Mouse (Mus musculus) kidney, postnatal 10 days (tissue): ENCODE measurements around the gene Zbtb20.

ENCODE experiments used
- DNase-seq: peaks from one replicate; pipeline ENCODE4 v3.0.0; 2021; ENCODE audit warnings: mixed read lengths

Gene Zbtb20

GRCm38 (mm10) chr16:43080923-43081702 lies 205.4 kb downstream of the Zbtb20 start:
- no peak for DNase-seq

GRCm38 (mm10) chr16:43081995-43082394 lies 206.3 kb downstream of the Zbtb20 start:
- no peak for DNase-seq

GRCm38 (mm10) chr16:43082801-43083200 lies 207.1 kb downstream of the Zbtb20 start:
- DNase-seq, result no peak

GRCm38 (mm10) chr16:43090188-43090587 lies 214.5 kb downstream of the Zbtb20 start:
- DNase-seq, result no peak

GRCm38 (mm10) chr16:43094161-43094560 lies 218.5 kb downstream of the Zbtb20 start:
- no peak for DNase-seq

GRCm38 (mm10) chr16:43094756-43095155 lies 219.1 kb downstream of the Zbtb20 start:
- DNase-seq, result no peak

- DNase-seq, result no peak
These were observed 220.4 kb downstream of the Zbtb20 start for GRCm38 (mm10) chr16:43096040-43096439.

- no peak for DNase-seq
These were observed 222.5 kb downstream of the Zbtb20 start for GRCm38 (mm10) chr16:43098153-43098552.

- DNase-seq, result no peak
These were observed 223.0 kb downstream of the Zbtb20 start for GRCm38 (mm10) chr16:43098666-43099065.

GRCm38 (mm10) chr16:43111288-43111687 lies 235.6 kb downstream of the Zbtb20 start:
- DNase-seq, result no peak

- DNase-seq, result no peak
These were observed 238.3 kb downstream of the Zbtb20 start for GRCm38 (mm10) chr16:43113968-43114367.

- no peak for DNase-seq
These were observed 254.3 kb downstream of the Zbtb20 start for GRCm38 (mm10) chr16:43129966-43130365.

- no peak for DNase-seq
These were observed 254.9 kb downstream of the Zbtb20 start for GRCm38 (mm10) chr16:43130583-43130982.

GRCm38 (mm10) chr16:43131077-43131476 lies 255.4 kb downstream of the Zbtb20 start:
- DNase-seq, result no peak

- DNase-seq, result peak; percentile 23
These were observed 292.8 kb downstream of the Zbtb20 start for GRCm38 (mm10) chr16:43168506-43168905.

GRCm38 (mm10) chr16:43169273-43169905 lies 293.7 kb downstream of the Zbtb20 start:
- DNase-seq, result no peak

- no peak for DNase-seq
These were observed 296.5 kb downstream of the Zbtb20 start for GRCm38 (mm10) chr16:43172139-43172538.

- DNase-seq, result no peak
These were observed 297.2 kb downstream of the Zbtb20 start for GRCm38 (mm10) chr16:43172912-43173311.

GRCm38 (mm10) chr16:43174815-43175214 lies 299.1 kb downstream of the Zbtb20 start:
- no peak for DNase-seq

- no peak for DNase-seq
These were observed 305.4 kb downstream of the Zbtb20 start for GRCm38 (mm10) chr16:43181038-43181437.

- DNase-seq, result no peak
These were observed 314.7 kb downstream of the Zbtb20 start for GRCm38 (mm10) chr16:43190390-43190789.

- DNase-seq, result no peak
These were observed 315.6 kb downstream of the Zbtb20 start for GRCm38 (mm10) chr16:43191060-43191850.

- no peak for DNase-seq
These were observed 318.1 kb downstream of the Zbtb20 start for GRCm38 (mm10) chr16:43193631-43194239.
